Mouse (Mus musculus) forebrain, embryonic 11.5 days (tissue): Measurements from ENCODE around the gene Fbxo47. TPM values are rescaled to one million over a fixed set of nuclear protein-coding genes. Genes with fewer than 3 reads are reported as not detected.

Source experiments
- ATAC-seq: fragments of 200-750 bp; cut with Nextera tagmentation; replicated peaks from 2 replicates; pipeline ENCODE4 v1.8.0; 2017; ENCODE audit warnings: moderate TSS enrichment; ENCODE audit not compliant: low FRiP score
- DNase-seq: peaks from one replicate; pipeline ENCODE4 v3.0.0-alpha.2; 2017; ENCODE audit warnings: low spot score
- H3K27ac ChIP-seq: fragments of 300-500 bp; sonication (generic); 2 replicates; pipeline ENCODE4 v1.5.1; 2014; ENCODE audit warnings: low read depth, low read length
- H3K27me3 ChIP-seq: fragments of 300-500 bp; sonication (generic); 2 replicates; pipeline ENCODE4 v1.6.1; 2014; ENCODE audit warnings: mild to moderate bottlenecking, low read length, mixed read lengths; ENCODE audit not compliant: control insufficient read depth, insufficient read depth
- H3K36me3 ChIP-seq: fragments of 300-500 bp; sonication (generic); 2 replicates; pipeline ENCODE4 v1.6.1; 2014; ENCODE audit warnings: mild to moderate bottlenecking, low read length, moderate library complexity, mixed read lengths; ENCODE audit not compliant: control insufficient read depth, insufficient read depth
- H3K4me1 ChIP-seq: fragments of 300-500 bp; sonication (generic); replicated peaks from 2 replicates; pipeline ENCODE4 v1.6.1; 2014; ENCODE audit warnings: low read length, mixed read lengths; ENCODE audit not compliant: control insufficient read depth, insufficient read depth
- H3K4me2 ChIP-seq: fragments of 300-500 bp; sonication (generic); 2 replicates; pipeline ENCODE4 v1.6.1; 2014; ENCODE audit warnings: low read depth, mild to moderate bottlenecking, low read length, moderate library complexity, mixed read lengths; ENCODE audit not compliant: severe bottlenecking
- H3K4me3 ChIP-seq: fragments of 300-500 bp; sonication (generic); 2 replicates; pipeline ENCODE4 v1.5.1; 2014; ENCODE audit warnings: low read depth, low read length
- H3K9ac ChIP-seq: fragments of 300-500 bp; sonication (generic); 2 replicates; pipeline ENCODE4 v1.6.1; 2014; ENCODE audit warnings: low read length
- H3K9me3 ChIP-seq: fragments of 300-500 bp; sonication (generic); 2 replicates; pipeline ENCODE4 v1.6.1; 2016; ENCODE audit warnings: low read length, mixed read lengths; ENCODE audit not compliant: control insufficient read depth
- WGBS: fragments of 180-500 bp; shearing (Covaris S2); extraction: QIAGEN DNeasy Blood & Tissue Kit; methylation state at CpG from one replicate; pipeline ENCODE4 v1.1.7; 2014; 5-methylcytosine and 5-hydroxymethylcytosine counted together
- polyA plus RNA-seq: library from polyadenylated mRNA; unstranded; fragments of >200 nt; fragmentation: Nextera tagmentation; extraction: Ambion mirVana; gene quantifications from 2 replicates; pipeline ENCODE4 v1.2.1, GENCODE M21; 2014

Fbxo47 gene
- polyA plus RNA-seq, 1 experiment from 2014 or later: 0.83 TPM

- Histone ChIP-seq H3K27ac (no peak overlapping the region), H3K9me3 (no peaks in the 10 kb centered on the region), H3K27me3 (no peaks in the 10 kb centered on the region), H3K4me1 (no peaks in the 10 kb centered on the region), H3K4me2 (no peak overlapping the region), H3K4me3 (no peak overlapping the region), H3K9ac (no peak overlapping the region), H3K36me3 (no peaks in the 10 kb centered on the region)
- DNase-seq (no peak), ATAC-seq (no peak)
- 85% methylated on average over 11 of the region's 11 CpGs for WGBS
Observed at GRCm38 (mm10) chr11:97908634-97909348, 24.8 kb upstream of the Fbxo47 start.

GRCm38 (mm10) chr11:97907935-97908334, 24.0 kb upstream of the Fbxo47 start:
- ATAC-seq (no peak), DNase-seq (no peak)
- Histone ChIP-seq H3K9ac (no peak overlapping the region), H3K9me3 (no peaks in the 10 kb centered on the region), H3K4me3 (no peak overlapping the region), H3K36me3 (no peaks in the 10 kb centered on the region), H3K27me3 (no peaks in the 10 kb centered on the region), H3K4me1 (no peaks in the 10 kb centered on the region), H3K4me2 (no peak overlapping the region), H3K27ac (no peak overlapping the region)
- 93% methylated on average over 5 of the region's 5 CpGs for WGBS

- no peaks in the 10 kb centered on the region for H3K4me1 ChIP-seq
- WGBS: 87% methylated on average over 9 of the region's 9 CpGs
- no peaks in the 10 kb centered on the region for H3K27me3 ChIP-seq
- H3K36me3 ChIP-seq: no peaks in the 10 kb centered on the region
- H3K9ac ChIP-seq: no peak overlapping the region
- no peak overlapping the region for H3K4me3 ChIP-seq
- no peak overlapping the region for H3K4me2 ChIP-seq
- DNase-seq: no peak
- ATAC-seq: no peak
- H3K27ac ChIP-seq: no peak overlapping the region
- H3K9me3 ChIP-seq: no peaks in the 10 kb centered on the region
Observed at GRCm38 (mm10) chr11:97906905-97907304, 23.0 kb upstream of the Fbxo47 start.

- no peak overlapping the region for H3K4me2 ChIP-seq
- H3K4me1 ChIP-seq: no peaks in the 10 kb centered on the region
- H3K9me3 ChIP-seq: no peaks in the 10 kb centered on the region
- no peak for DNase-seq
- 77% methylated on average over 2 of the region's 2 CpGs for WGBS
- no peaks in the 10 kb centered on the region for H3K36me3 ChIP-seq
- H3K27ac ChIP-seq: no peak overlapping the region
- no peaks in the 10 kb centered on the region for H3K27me3 ChIP-seq
- no peak overlapping the region for H3K9ac ChIP-seq
- no peak for ATAC-seq
- no peak overlapping the region for H3K4me3 ChIP-seq
Observed at GRCm38 (mm10) chr11:97905941-97906340, 22.0 kb upstream of the Fbxo47 start.

GRCm38 (mm10) chr11:97905540-97905939, 21.6 kb upstream of the Fbxo47 start:
- H3K4me2 ChIP-seq: no peak overlapping the region
- no peaks in the 10 kb centered on the region for H3K9me3 ChIP-seq
- ATAC-seq (no peak), DNase-seq (no peak)
- no peaks in the 10 kb centered on the region for H3K4me1 ChIP-seq
- no peak overlapping the region for H3K9ac ChIP-seq
- no peak overlapping the region for H3K27ac ChIP-seq
- 92% methylated on average over 2 of the region's 2 CpGs for WGBS
- H3K4me3 ChIP-seq: no peak overlapping the region
- no peaks in the 10 kb centered on the region for H3K36me3 ChIP-seq
- H3K27me3 ChIP-seq: no peaks in the 10 kb centered on the region

GRCm38 (mm10) chr11:97904801-97905200, 20.8 kb upstream of the Fbxo47 start:
- H3K27me3 ChIP-seq: no peaks in the 10 kb centered on the region
- H3K4me2 ChIP-seq: no peak overlapping the region
- no peaks in the 10 kb centered on the region for H3K4me1 ChIP-seq
- no peaks in the 10 kb centered on the region for H3K9me3 ChIP-seq
- H3K27ac ChIP-seq: no peak overlapping the region
- DNase-seq (no peak), ATAC-seq (no peak)
- 86% methylated on average over 13 of the region's 13 CpGs for WGBS
- H3K4me3 ChIP-seq: no peak overlapping the region
- H3K36me3 ChIP-seq: no peaks in the 10 kb centered on the region
- no peak overlapping the region for H3K9ac ChIP-seq

GRCm38 (mm10) chr11:97901806-97902205, 17.9 kb upstream of the Fbxo47 start:
- ATAC-seq: no peak
- H3K4me2 ChIP-seq: no peak overlapping the region
- no peak overlapping the region for H3K27ac ChIP-seq
- WGBS: 86% methylated on average over 6 of the region's 6 CpGs
- H3K9me3 ChIP-seq: no peaks in the 10 kb centered on the region
- no peaks in the 10 kb centered on the region for H3K27me3 ChIP-seq
- H3K9ac ChIP-seq: no peak overlapping the region
- no peak overlapping the region for H3K4me3 ChIP-seq
- no peak for DNase-seq
- H3K4me1 ChIP-seq: no peaks in the 10 kb centered on the region
- no peaks in the 10 kb centered on the region for H3K36me3 ChIP-seq

GRCm38 (mm10) chr11:97899822-97900221, 15.9 kb upstream of the Fbxo47 start:
- Histone ChIP-seq H3K4me1 (no peaks in the 10 kb centered on the region), H3K4me3 (no peak overlapping the region), H3K9ac (no peak overlapping the region), H3K4me2 (no peak overlapping the region), H3K36me3 (no peaks in the 10 kb centered on the region), H3K9me3 (no peaks in the 10 kb centered on the region), H3K27me3 (no peaks in the 10 kb centered on the region), H3K27ac (no peak overlapping the region)
- WGBS: 8% methylated on average over 2 of the region's 2 CpGs
- peak; percentile 86 for DNase-seq
- ATAC-seq: no peak

- Histone ChIP-seq H3K4me1 (no peaks in the 10 kb centered on the region), H3K9me3 (no peaks in the 10 kb centered on the region), H3K36me3 (no peaks in the 10 kb centered on the region), H3K27ac (no peak overlapping the region), H3K9ac (no peak overlapping the region), H3K4me2 (no peak overlapping the region), H3K4me3 (no peak overlapping the region), H3K27me3 (no peaks in the 10 kb centered on the region)
- 83% methylated on average over 3 of the region's 3 CpGs for WGBS
- ATAC-seq: no peak
- no peak for DNase-seq
Observed at GRCm38 (mm10) chr11:97897568-97898185, 13.7 kb upstream of the Fbxo47 start.
